Mouse (Mus musculus) heart, adult 9 months (tissue): ENCODE measurements around the gene Pgs1.

ENCODE experiments used
- DNase-seq, 2 experiments: peaks; one replicate each; pipeline ENCODE4 v3.0.0; 2022; ENCODE audit warnings: low spot score in 2 of 2

Pgs1 gene

GRCm38 (mm10) chr11:118003176-118003575 is 17.1 kb downstream of the Pgs1 start:
- no peak for DNase-seq

- no peak for DNase-seq
Measured at GRCm38 (mm10) chr11:118003718-118004117, 17.6 kb downstream of the Pgs1 start.

- no peak for DNase-seq
Measured at GRCm38 (mm10) chr11:118004217-118004616, 18.1 kb downstream of the Pgs1 start.

- no peak for DNase-seq
Measured at GRCm38 (mm10) chr11:118007460-118008143, 21.5 kb downstream of the Pgs1 start.

- no peak for DNase-seq
Measured at GRCm38 (mm10) chr11:118008144-118008805, 22.2 kb downstream of the Pgs1 start.

GRCm38 (mm10) chr11:118008843-118009242 is 22.8 kb downstream of the Pgs1 start:
- DNase-seq = no peak

- no peak for DNase-seq
Measured at GRCm38 (mm10) chr11:118009865-118010571, 23.9 kb downstream of the Pgs1 start.

GRCm38 (mm10) chr11:118012595-118012994 is 26.5 kb downstream of the Pgs1 start:
- DNase-seq = no peak

GRCm38 (mm10) chr11:118013339-118013738 is 27.2 kb downstream of the Pgs1 start:
- no peak for DNase-seq

GRCm38 (mm10) chr11:118014391-118014995 is 28.4 kb downstream of the Pgs1 start:
- DNase-seq = no peak

GRCm38 (mm10) chr11:118015381-118016145 is 29.5 kb downstream of the Pgs1 start:
- no peak for DNase-seq

- no peak for DNase-seq
Measured at GRCm38 (mm10) chr11:118018328-118018727, 32.2 kb downstream of the Pgs1 start.

- peak; percentile 45 to 71 for DNase-seq
Measured at GRCm38 (mm10) chr11:118021806-118022205, 35.7 kb downstream of the Pgs1 start.

GRCm38 (mm10) chr11:118023475-118023874 is 37.4 kb downstream of the Pgs1 start:
- DNase-seq = no peak

GRCm38 (mm10) chr11:118024111-118024510 is 38.0 kb downstream of the Pgs1 start:
- DNase-seq = no peak

GRCm38 (mm10) chr11:118029170-118029569 is 43.1 kb downstream of the Pgs1 start:
- DNase-seq = no peak

GRCm38 (mm10) chr11:118031134-118031533 is 45.0 kb downstream of the Pgs1 start:
- DNase-seq = no peak

- DNase-seq = no peak
Measured at GRCm38 (mm10) chr11:118034395-118034794, 48.3 kb downstream of the Pgs1 start.

- no peak for DNase-seq
Measured at GRCm38 (mm10) chr11:118035068-118035467, 49.0 kb downstream of the Pgs1 start.

- DNase-seq = no peak
Measured at GRCm38 (mm10) chr11:118042791-118043190, 56.7 kb downstream of the Pgs1 start.

- peak; percentile 12 to 15 for DNase-seq
Measured at GRCm38 (mm10) chr11:118043293-118043907, 57.3 kb downstream of the Pgs1 start.
